Mouse (Mus musculus): Measurements from ENCODE around the gene Slc22a15. TPM values are rescaled to one million over a fixed set of nuclear protein-coding genes. Genes with fewer than 3 reads are reported as not detected.
A peak's percentile ranks its signal among the peaks of the same experiment; 100 is the strongest.
"Not testable (repeated sequence)": the region's sequence is repeated elsewhere in the genome, so short reads cannot be mapped to it uniquely, and the experiment has no call there.

Slc22a15 gene
- polyA plus RNA-seq, 1 experiment from 2014 or later = 6.2 TPM

DNA sequence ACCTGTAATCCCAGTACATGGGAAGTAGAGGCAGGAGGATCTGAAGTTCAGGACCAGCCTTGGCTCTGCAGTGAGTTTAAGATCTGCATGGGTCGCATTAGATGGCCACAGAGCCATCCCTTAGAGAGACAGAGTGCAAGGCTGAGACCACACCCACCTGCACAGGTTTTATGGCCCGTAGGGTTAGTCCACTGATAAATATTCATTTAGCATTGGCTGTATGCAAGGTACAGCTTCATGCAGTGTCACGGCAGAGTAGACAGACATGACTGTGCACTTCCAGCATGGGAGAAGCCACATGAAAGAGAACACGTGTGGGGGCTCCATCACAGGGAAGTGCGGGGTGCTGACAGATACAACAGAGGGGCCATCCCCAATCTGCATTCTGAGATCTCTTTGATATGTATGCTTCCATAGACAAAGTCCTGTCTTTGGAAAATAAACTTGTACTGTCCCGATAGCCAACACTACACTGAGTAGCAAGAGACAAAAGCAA, 97.0 kb downstream of the Slc22a15 start:
- Histone ChIP-seq H3K9me3 (no peaks in the 10 kb centered on the region), H3K4me2 (no peak overlapping the region), H3K9ac (no peak overlapping the region), H3K4me1 (peaks cover 9% of the 10 kb centered on the region), H3K36me3 (no peaks in the 10 kb centered on the region), H3K4me3 (no peak overlapping the region), H3K27ac (no peak overlapping the region), H3K27me3 (no peaks in the 10 kb centered on the region)
- 81% methylated on average over 6 of the region's 6 CpGs for WGBS
- ATAC-seq (ENCODE audit: insufficient number of reproducible peaks, low FRiP score, low TSS enrichment, low read depth) = no peak

- H3K36me3 ChIP-seq = no peaks in the 10 kb centered on the region
- 81% methylated on average over 9 of the region's 9 CpGs for WGBS
- no peak overlapping the region for H3K4me2 ChIP-seq
- no peak overlapping the region for H3K27ac ChIP-seq
- no peaks in the 10 kb centered on the region for H3K4me1 ChIP-seq
- no peak for ATAC-seq (ENCODE audit: insufficient number of reproducible peaks, low FRiP score, low TSS enrichment, low read depth)
- H3K9ac ChIP-seq = no peak overlapping the region
- H3K27me3 ChIP-seq = no peaks in the 10 kb centered on the region
- no peaks in the 10 kb centered on the region for H3K9me3 ChIP-seq
- H3K4me3 ChIP-seq = no peak overlapping the region
Measured at GRCm38 (mm10) chr3:101824338-101824737, 99.9 kb downstream of the Slc22a15 start.

DNA sequence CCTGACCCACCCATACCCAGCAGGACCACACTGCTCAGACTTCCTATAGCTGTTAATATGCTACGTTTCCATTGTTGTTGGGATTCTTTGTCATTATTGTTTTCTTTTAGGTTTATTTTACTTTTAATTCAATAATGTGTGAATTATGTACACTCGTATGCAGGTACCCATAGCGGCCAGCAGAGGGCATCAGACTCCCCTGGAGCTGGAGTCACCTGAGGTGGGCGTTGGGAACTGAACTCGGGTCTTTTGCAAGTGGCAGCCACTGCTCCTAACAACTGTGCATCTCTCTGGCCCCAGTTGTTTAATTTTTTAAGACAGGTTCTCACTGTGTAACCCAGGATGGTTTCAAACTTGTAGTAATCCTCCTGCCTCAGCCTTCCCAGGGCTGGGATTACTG, 102.2 kb downstream of the Slc22a15 start:
- no peak for ATAC-seq (ENCODE audit: insufficient number of reproducible peaks, low FRiP score, low TSS enrichment, low read depth)
- Histone ChIP-seq H3K27ac (no peak overlapping the region), H3K27me3 (no peaks in the 10 kb centered on the region), H3K9me3 (no peaks in the 10 kb centered on the region), H3K4me1 (no peaks in the 10 kb centered on the region), H3K4me3 (no peak overlapping the region), H3K9ac (no peak overlapping the region), H3K36me3 (0 out of 2 replicates have a peak, but pooled peaks cover 3% of the 10 kb centered on the region), H3K4me2 (no peak overlapping the region)
- WGBS = 80% methylated on average over 5 of the region's 5 CpGs

DNA sequence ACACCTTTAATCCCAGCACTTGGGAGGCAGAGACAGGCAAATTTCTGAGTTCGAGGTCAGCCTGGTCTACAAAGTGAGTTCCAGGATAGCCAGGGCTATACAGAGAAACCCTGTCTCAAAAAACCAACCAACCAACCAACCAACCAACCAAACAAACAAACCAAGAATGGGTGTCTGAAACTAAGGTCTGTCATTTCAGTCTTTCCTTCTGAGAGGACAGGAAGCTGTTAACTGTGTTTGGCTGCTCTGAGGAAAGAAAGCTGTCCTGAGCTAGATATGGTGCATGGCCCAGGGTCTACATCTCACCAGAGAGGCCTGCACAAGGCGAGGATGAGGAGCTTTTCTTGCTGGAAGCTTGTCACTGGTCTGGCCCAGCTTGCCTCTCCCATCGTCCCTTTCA, 103.5 kb downstream of the Slc22a15 start:
- H3K36me3 ChIP-seq; H3K4me2 ChIP-seq; ATAC-seq (ENCODE audit: insufficient number of reproducible peaks, low FRiP score, low TSS enrichment, low read depth); H3K4me3 ChIP-seq; H3K9me3 ChIP-seq; H3K4me1 ChIP-seq; H3K27me3 ChIP-seq; H3K9ac ChIP-seq; H3K27ac ChIP-seq: not testable (repeated sequence)
- 83% methylated on average over 3 of the region's 3 CpGs for WGBS

DNA sequence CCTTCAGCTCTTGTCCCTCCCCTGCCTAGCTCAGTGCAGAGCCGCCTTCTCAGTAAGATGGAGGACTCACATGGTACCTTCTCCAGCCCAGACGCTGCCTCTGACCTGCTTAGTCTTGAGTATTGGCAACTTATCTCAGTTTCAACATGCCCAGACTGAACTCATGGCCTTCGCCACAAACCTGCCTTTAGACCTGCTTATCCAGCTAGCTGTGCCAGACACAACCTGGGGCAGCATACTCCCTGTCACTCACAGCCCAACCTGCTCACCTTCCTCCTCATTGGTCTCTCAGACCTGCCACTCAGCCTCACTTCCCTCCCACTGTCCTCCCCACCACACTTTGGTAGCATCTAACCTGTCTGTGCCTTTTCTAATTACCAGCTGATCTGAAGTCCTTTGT, 108.2 kb downstream of the Slc22a15 start:
- Histone ChIP-seq H3K27ac (no peak overlapping the region), H3K36me3 (0 out of 2 replicates have a peak, but pooled peaks cover 3% of the 10 kb centered on the region), H3K9ac (no peak overlapping the region), H3K4me3 (no peak overlapping the region), H3K9me3 (no peaks in the 10 kb centered on the region), H3K4me1 (peaks cover 4% of the 10 kb centered on the region; the same call in 1 of the 2 replicates), H3K27me3 (no peaks in the 10 kb centered on the region), H3K4me2 (no peak overlapping the region)
- ATAC-seq (ENCODE audit: insufficient number of reproducible peaks, low FRiP score, low TSS enrichment, low read depth) = no peak
- WGBS = 74% methylated on average over 3 of the region's 3 CpGs

DNA sequence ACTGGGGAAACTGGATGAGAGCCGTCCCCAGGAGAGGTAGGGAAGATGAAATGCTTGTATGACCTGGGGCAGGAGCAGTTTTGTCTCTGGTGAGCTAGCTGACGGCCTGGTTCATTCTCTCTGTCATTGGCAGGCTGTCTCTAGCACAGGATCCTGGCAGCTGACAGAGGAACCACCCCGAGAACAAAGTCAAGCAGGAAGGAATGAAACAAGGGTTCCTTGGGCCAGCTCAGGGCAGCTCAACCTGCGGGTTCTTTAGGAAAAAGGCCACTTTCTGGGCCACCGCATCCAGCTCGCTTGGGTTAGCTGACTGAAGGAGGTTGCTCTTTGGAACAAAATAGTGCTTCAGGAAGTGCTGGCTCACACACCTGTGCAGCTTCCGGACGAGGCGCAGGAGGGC, 109.5 kb downstream of the Slc22a15 start:
- H3K9me3 ChIP-seq = no peaks in the 10 kb centered on the region
- H3K27me3 ChIP-seq = no peaks in the 10 kb centered on the region
- H3K9ac ChIP-seq = no peak overlapping the region
- H3K4me2 ChIP-seq = no peak overlapping the region
- H3K4me3 ChIP-seq = no peak overlapping the region
- H3K4me1 ChIP-seq = peaks cover 4% of the 10 kb centered on the region; the same call in 1 of the 2 replicates
- 0 out of 2 replicates have a peak, but pooled peaks cover 3% of the 10 kb centered on the region for H3K36me3 ChIP-seq
- H3K27ac ChIP-seq = no peak overlapping the region
- WGBS = 77% methylated on average over 9 of the region's 9 CpGs
- ATAC-seq (ENCODE audit: insufficient number of reproducible peaks, low FRiP score, low TSS enrichment, low read depth) = no peak

DNA sequence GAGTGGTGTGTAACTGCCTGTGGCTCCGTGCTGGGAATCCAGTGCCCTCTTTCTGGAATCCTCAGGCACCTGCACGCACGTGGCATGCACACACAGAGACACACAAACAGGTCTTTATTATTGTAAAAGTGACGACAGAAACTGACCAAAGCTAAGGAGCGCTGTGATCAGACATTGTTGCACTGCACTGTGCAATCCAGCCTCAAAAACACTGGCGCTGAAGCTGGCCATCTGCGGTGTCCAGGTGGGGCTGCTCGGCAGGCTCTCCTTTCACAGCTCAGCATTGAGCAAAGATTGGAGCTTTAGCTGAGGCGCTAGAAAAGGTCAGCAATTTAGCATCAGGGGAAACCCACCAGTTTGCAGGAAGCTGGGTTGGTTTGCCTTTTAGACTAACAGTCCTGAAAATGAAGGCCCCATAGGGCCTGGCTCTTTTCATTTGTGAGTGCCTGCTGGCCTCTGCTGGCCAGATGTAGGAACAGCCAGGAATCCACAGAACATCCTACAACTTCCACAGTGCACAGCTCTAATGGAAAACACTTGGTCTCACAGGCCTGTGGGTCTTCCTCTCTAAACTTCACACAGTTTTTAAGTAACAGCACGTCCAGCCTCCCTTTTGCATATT, 111.8 kb downstream of the Slc22a15 start:
- H3K9me3 ChIP-seq = no peaks in the 10 kb centered on the region
- no peaks in the 10 kb centered on the region for H3K27me3 ChIP-seq
- H3K36me3 ChIP-seq = no peaks in the 10 kb centered on the region
- H3K4me1 ChIP-seq = peaks cover 9% of the 10 kb centered on the region; the same call in 1 of the 2 replicates
- H3K27ac ChIP-seq = no peak overlapping the region
- H3K4me3 ChIP-seq = no peak overlapping the region
- peak; percentile 62; the same call in 1 of the 2 replicates for ATAC-seq (ENCODE audit: insufficient number of reproducible peaks, low FRiP score, low TSS enrichment, low read depth)
- H3K9ac ChIP-seq = no peak overlapping the region
- WGBS = 60% methylated on average over 10 of the region's 10 CpGs
- no peak overlapping the region for H3K4me2 ChIP-seq

GRCm38 (mm10) chr3:101811931-101812330, 112.3 kb downstream of the Slc22a15 start:
- 56% methylated on average over 4 of the region's 4 CpGs for WGBS
- H3K27ac ChIP-seq = no peak overlapping the region
- no peak overlapping the region for H3K4me2 ChIP-seq
- no peak overlapping the region for H3K9ac ChIP-seq
- H3K4me3 ChIP-seq = no peak overlapping the region
- H3K4me1 ChIP-seq = peaks cover 10% of the 10 kb centered on the region; the same call in 1 of the 2 replicates
- H3K36me3 ChIP-seq = no peaks in the 10 kb centered on the region
- H3K9me3 ChIP-seq = no peaks in the 10 kb centered on the region
- no peaks in the 10 kb centered on the region for H3K27me3 ChIP-seq
- ATAC-seq (ENCODE audit: insufficient number of reproducible peaks, low FRiP score, low TSS enrichment, low read depth) = no peak

- H3K9me3 ChIP-seq = no peaks in the 10 kb centered on the region
- H3K27ac ChIP-seq = no peak overlapping the region
- H3K4me2 ChIP-seq = no peak overlapping the region
- H3K4me3 ChIP-seq = no peak overlapping the region
- H3K27me3 ChIP-seq = 0 out of 2 replicates have a peak, but pooled peaks cover 2% of the 10 kb centered on the region
- ATAC-seq (ENCODE audit: insufficient number of reproducible peaks, low FRiP score, low TSS enrichment, low read depth) = no peak
- H3K36me3 ChIP-seq = no peaks in the 10 kb centered on the region
- H3K9ac ChIP-seq = no peak overlapping the region
- WGBS = 78% methylated on average over 6 of the region's 6 CpGs
- H3K4me1 ChIP-seq = peaks cover 24% of the 10 kb centered on the region
Measured at GRCm38 (mm10) chr3:101807646-101808045, 116.6 kb downstream of the Slc22a15 start.

DNA sequence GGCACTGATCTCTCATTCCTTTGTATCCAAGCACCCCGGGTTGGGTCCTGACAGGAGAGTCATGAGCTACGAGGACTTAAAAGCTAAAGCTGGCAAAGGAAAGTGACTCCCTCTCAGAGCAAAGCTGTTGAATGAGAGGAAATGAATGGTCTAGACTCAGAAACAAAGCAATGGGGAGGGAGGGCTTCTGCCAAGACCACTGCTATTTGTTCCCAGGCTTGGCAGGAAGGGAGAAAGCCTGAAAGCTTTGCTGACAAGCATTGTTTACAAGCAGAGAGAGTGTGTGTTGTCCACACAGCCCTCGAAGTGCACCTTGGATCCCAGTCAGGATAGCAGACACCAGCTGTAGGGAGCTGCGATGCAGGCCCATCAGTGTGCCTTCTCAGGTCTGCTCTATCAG, 117.3 kb downstream of the Slc22a15 start:
- Histone ChIP-seq H3K4me2 (no peak overlapping the region), H3K36me3 (no peaks in the 10 kb centered on the region)
- WGBS = 61% methylated on average over 4 of the region's 4 CpGs

GRCm38 (mm10) chr3:101806149-101806548, 118.1 kb downstream of the Slc22a15 start:
- no peak overlapping the region for H3K9ac ChIP-seq
- 0 out of 2 replicates have a peak, but pooled peaks cover 2% of the 10 kb centered on the region for H3K27me3 ChIP-seq
- peak overlapping the region; percentile 38 for H3K4me2 ChIP-seq
- no peak overlapping the region for H3K4me3 ChIP-seq
- peak; percentile 69 for ATAC-seq (ENCODE audit: insufficient number of reproducible peaks, low FRiP score, low TSS enrichment, low read depth)
- 8% methylated on average over 16 of the region's 16 CpGs for WGBS
- no peak overlapping the region for H3K27ac ChIP-seq
- H3K9me3 ChIP-seq = no peaks in the 10 kb centered on the region
- no peaks in the 10 kb centered on the region for H3K36me3 ChIP-seq
- peaks cover 20% of the 10 kb centered on the region for H3K4me1 ChIP-seq

More for the DNA sequence above, 117.3 kb downstream of the Slc22a15 start:
- no peak overlapping the region for H3K9ac ChIP-seq
- H3K4me3 ChIP-seq = no peak overlapping the region
- peaks cover 20% of the 10 kb centered on the region for H3K4me1 ChIP-seq
- no peak for ATAC-seq (ENCODE audit: insufficient number of reproducible peaks, low FRiP score, low TSS enrichment, low read depth)
- no peak overlapping the region for H3K27ac ChIP-seq
- H3K27me3 ChIP-seq = 0 out of 2 replicates have a peak, but pooled peaks cover 2% of the 10 kb centered on the region
- H3K9me3 ChIP-seq = no peaks in the 10 kb centered on the region
